Mouse (Mus musculus) ES-E14 (cell line): ENCODE data around the gene Chn2.

Experiments used
- CHD2 ChIP-seq: IDR thresholded peaks from 2 replicates; pipeline ENCODE4 v1.6.1; 2014; ENCODE audit warnings: mild to moderate bottlenecking, low read depth, low read length, inconsistent platforms
- HCFC1 ChIP-seq: IDR thresholded peaks from 2 replicates; pipeline ENCODE4 v1.6.1; 2012; ENCODE audit warnings: low read length, inconsistent platforms, borderline replicate concordance; ENCODE audit not compliant: insufficient read depth
- MAFK ChIP-seq: IDR thresholded peaks from 2 replicates; pipeline ENCODE4 v1.6.1; 2014; ENCODE audit warnings: mild to moderate bottlenecking, low read depth, low read length, inconsistent platforms; ENCODE audit not compliant: insufficient read depth
- ZC3H11A ChIP-seq: IDR thresholded peaks from 2 replicates; pipeline ENCODE4 v1.6.1; 2012; ENCODE audit warnings: low read depth, mild to moderate bottlenecking, inconsistent platforms, low read length, borderline replicate concordance

GRCm38 (mm10) chr6:54074454-54074853, 35.1 kb downstream of the Chn2 start:
- no peak for TF ChIP-seq MAFK
- no peak for TF ChIP-seq CHD2
- TF ChIP-seq ZC3H11A: no peak
- no peak for TF ChIP-seq HCFC1
